Mouse (Mus musculus): Measurements from ENCODE around the gene Klk14. TPM values are rescaled to one million over a fixed set of nuclear protein-coding genes. Genes with fewer than 3 reads are reported as not detected.
"Not testable (repeated sequence)": the region's sequence is repeated elsewhere in the genome, so short reads cannot be mapped to it uniquely, and the experiment has no call there.

The Klk14 gene
- polyA plus RNA-seq, 1 experiment = not detected

GRCm38 (mm10) chr7:43671064-43671808 lies 19.0 kb upstream of the Klk14 start:
- Histone ChIP-seq H3K4me1 (ENCODE audit: control insufficient read depth, insufficient read depth, low read length) (no peaks in the 10 kb centered on the region), H3K4me3 (ENCODE audit: insufficient read depth, low read length) (0 out of 2 replicates have a peak overlapping the region, but pooled peaks have one; percentile 3), H3K27ac (ENCODE audit: insufficient read depth, low read length) (peak overlapping the region; percentile 4; the same call in 1 of the 2 replicates)
- TF ChIP-seq CTCF (IDR thresholded peaks at IDR 0.05; ENCODE audit: borderline replicate concordance, insufficient read depth, low read length) (no peak), POLR2A (IDR thresholded peaks at IDR 0.05; ENCODE audit: low read depth, low read length) (no peak)

- TF ChIP-seq CTCF (IDR thresholded peaks at IDR 0.05; ENCODE audit: borderline replicate concordance, insufficient read depth, low read length) = no peak
- peak; percentile 73 for TF ChIP-seq POLR2A (IDR thresholded peaks at IDR 0.05; ENCODE audit: low read depth, low read length)
- Histone ChIP-seq H3K27ac (ENCODE audit: insufficient read depth, low read length) (peak within 1 kb of the TSS; percentile 38), H3K4me3 (ENCODE audit: insufficient read depth, low read length) (peak within 1 kb of the TSS; percentile 94), H3K4me1 (ENCODE audit: control insufficient read depth, insufficient read depth, low read length) (no peaks in the 10 kb centered on the region)
These were observed 18.2 kb upstream of the Klk14 start, which contains the start of gene Ctu1 for GRCm38 (mm10) chr7:43671809-43672580. Gene Ctu1 (plus strand): TSS chr7:43672016.

- Histone ChIP-seq H3K27ac (ENCODE audit: insufficient read depth, low read length) (no peak overlapping the region), H3K4me3 (ENCODE audit: insufficient read depth, low read length) (peak overlapping the region; percentile 94), H3K4me1 (ENCODE audit: control insufficient read depth, insufficient read depth, low read length) (no peaks in the 10 kb centered on the region)
- TF ChIP-seq CTCF (IDR thresholded peaks at IDR 0.05; ENCODE audit: borderline replicate concordance, insufficient read depth, low read length) (no peak), POLR2A (IDR thresholded peaks at IDR 0.05; ENCODE audit: low read depth, low read length) (no peak)
These were observed 17.5 kb upstream of the Klk14 start for GRCm38 (mm10) chr7:43672581-43673260.

GRCm38 (mm10) chr7:43675091-43675490 lies 15.1 kb upstream of the Klk14 start:
- Histone ChIP-seq H3K4me3 (ENCODE audit: insufficient read depth, low read length) (no peak overlapping the region), H3K4me1 (ENCODE audit: control insufficient read depth, insufficient read depth, low read length) (no peaks in the 10 kb centered on the region), H3K27ac (ENCODE audit: insufficient read depth, low read length) (no peak overlapping the region)
- TF ChIP-seq POLR2A (IDR thresholded peaks at IDR 0.05; ENCODE audit: low read depth, low read length) = no peak
- no peak for TF ChIP-seq CTCF (IDR thresholded peaks at IDR 0.05; ENCODE audit: borderline replicate concordance, insufficient read depth, low read length)

- no peak for TF ChIP-seq POLR2A (IDR thresholded peaks at IDR 0.05; ENCODE audit: low read depth, low read length)
- TF ChIP-seq CTCF (IDR thresholded peaks at IDR 0.05; ENCODE audit: borderline replicate concordance, insufficient read depth, low read length) = 0 out of 2 replicates have a peak, but pooled peaks have one; percentile 12
- no peaks in the 10 kb centered on the region for H3K4me1 ChIP-seq (ENCODE audit: control insufficient read depth, insufficient read depth, low read length)
- no peak overlapping the region for H3K4me3 ChIP-seq (ENCODE audit: insufficient read depth, low read length)
- H3K27ac ChIP-seq (ENCODE audit: insufficient read depth, low read length) = no peak overlapping the region
These were observed 11.7 kb upstream of the Klk14 start for GRCm38 (mm10) chr7:43678517-43678916.

GRCm38 (mm10) chr7:43680960-43681359 lies 9.3 kb upstream of the Klk14 start:
- peak; percentile 78 for TF ChIP-seq CTCF (IDR thresholded peaks at IDR 0.05; ENCODE audit: borderline replicate concordance, insufficient read depth, low read length)
- TF ChIP-seq POLR2A (IDR thresholded peaks at IDR 0.05; ENCODE audit: low read depth, low read length) = no peak
- Histone ChIP-seq H3K27ac (ENCODE audit: insufficient read depth, low read length) (no peak overlapping the region), H3K4me3 (ENCODE audit: insufficient read depth, low read length) (no peak overlapping the region), H3K4me1 (ENCODE audit: control insufficient read depth, insufficient read depth, low read length) (no peaks in the 10 kb centered on the region)

GRCm38 (mm10) chr7:43682511-43682910 lies 7.7 kb upstream of the Klk14 start:
- H3K4me3 ChIP-seq (ENCODE audit: insufficient read depth, low read length); H3K27ac ChIP-seq (ENCODE audit: insufficient read depth, low read length); H3K4me1 ChIP-seq (ENCODE audit: control insufficient read depth, insufficient read depth, low read length): not testable (repeated sequence)

GRCm38 (mm10) chr7:43685088-43685487 lies 5.1 kb upstream of the Klk14 start:
- TF ChIP-seq CTCF (IDR thresholded peaks at IDR 0.05; ENCODE audit: borderline replicate concordance, insufficient read depth, low read length) = no peak
- no peak for TF ChIP-seq POLR2A (IDR thresholded peaks at IDR 0.05; ENCODE audit: low read depth, low read length)

GRCm38 (mm10) chr7:43710031-43710430 lies 19.8 kb downstream of the Klk14 start:
- TF ChIP-seq POLR2A (IDR thresholded peaks at IDR 0.05; ENCODE audit: low read depth, low read length) (no peak), CTCF (IDR thresholded peaks at IDR 0.05; ENCODE audit: borderline replicate concordance, insufficient read depth, low read length) (no peak)
- Histone ChIP-seq H3K27ac (ENCODE audit: insufficient read depth, low read length) (no peak overlapping the region), H3K4me1 (ENCODE audit: control insufficient read depth, insufficient read depth, low read length) (no peaks in the 10 kb centered on the region), H3K4me3 (ENCODE audit: insufficient read depth, low read length) (no peak overlapping the region)

More at GRCm38 (mm10) chr7:43685088-43685487, 5.1 kb upstream of the Klk14 start:
- Histone ChIP-seq H3K27ac (ENCODE audit: insufficient read depth, low read length) (no peak overlapping the region), H3K4me3 (ENCODE audit: insufficient read depth, low read length) (no peak overlapping the region), H3K4me1 (ENCODE audit: control insufficient read depth, insufficient read depth, low read length) (no peaks in the 10 kb centered on the region)
